Mouse (Mus musculus): ENCODE data around the gene Numbl. TPM values are rescaled to one million over a fixed set of nuclear protein-coding genes. Genes with fewer than 3 reads are reported as not detected.

The Numbl gene
- total RNA-seq (2021) = 10 to 100 TPM; 11.5 to 12.1 TPM

GRCm38 (mm10) chr7:27258205-27258899, at the start of gene Numbl:
Gene Numbl (plus strand): TSS chr7:27258433.
- DNase-seq = peak; percentile 95

GRCm38 (mm10) chr7:27212626-27213025, 45.6 kb upstream of the Numbl start:
- DNase-seq = no peak

- no peak for DNase-seq
These were observed 39.6 kb upstream of the Numbl start for GRCm38 (mm10) chr7:27218586-27218985.

GRCm38 (mm10) chr7:27219937-27220336, 38.3 kb upstream of the Numbl start:
- no peak for DNase-seq

- no peak for DNase-seq
These were observed 36.3 kb upstream of the Numbl start for GRCm38 (mm10) chr7:27221939-27222338.

- no peak for DNase-seq
These were observed 35.7 kb upstream of the Numbl start for GRCm38 (mm10) chr7:27222538-27222937.

GRCm38 (mm10) chr7:27224877-27225575, 33.2 kb upstream of the Numbl start:
- no peak for DNase-seq

GRCm38 (mm10) chr7:27227276-27227675, 31.0 kb upstream of the Numbl start:
- no peak for DNase-seq

- no peak for DNase-seq
These were observed 30.6 kb upstream of the Numbl start for GRCm38 (mm10) chr7:27227676-27228075.

- peak; percentile 91 for DNase-seq
These were observed 29.9 kb upstream of the Numbl start, which contains the start of gene Itpkc for GRCm38 (mm10) chr7:27228281-27228821. Gene Itpkc (minus strand): TSS chr7:27228661.

GRCm38 (mm10) chr7:27228865-27229264, 29.4 kb upstream of the Numbl start:
- DNase-seq = no peak

- no peak for DNase-seq
These were observed 27.5 kb upstream of the Numbl start for GRCm38 (mm10) chr7:27230781-27231180.

GRCm38 (mm10) chr7:27231693-27232331, 26.4 kb upstream of the Numbl start:
- DNase-seq = peak; percentile 45

- DNase-seq = peak; percentile 95
These were observed 25.4 kb upstream of the Numbl start, which contains the start of gene Coq8b for GRCm38 (mm10) chr7:27232781-27233281. Gene Coq8b (plus strand): TSS chr7:27233023.

- no peak for DNase-seq
These were observed 24.9 kb upstream of the Numbl start for GRCm38 (mm10) chr7:27233300-27233699.

GRCm38 (mm10) chr7:27235726-27236125, 22.5 kb upstream of the Numbl start:
- DNase-seq = no peak

GRCm38 (mm10) chr7:27237527-27237926, 20.7 kb upstream of the Numbl start:
- DNase-seq = no peak

- DNase-seq = no peak
These were observed 19.7 kb upstream of the Numbl start for GRCm38 (mm10) chr7:27238568-27238967.

- DNase-seq = no peak
These were observed 15.0 kb upstream of the Numbl start for GRCm38 (mm10) chr7:27243211-27243610.

GRCm38 (mm10) chr7:27244088-27244487, 14.1 kb upstream of the Numbl start:
- peak; percentile 29 for DNase-seq

- DNase-seq = peak; percentile 52
These were observed 9.1 kb upstream of the Numbl start for GRCm38 (mm10) chr7:27249146-27249545.

GRCm38 (mm10) chr7:27249928-27250327, 8.3 kb upstream of the Numbl start:
- DNase-seq = no peak

GRCm38 (mm10) chr7:27251946-27252345, 6.3 kb upstream of the Numbl start:
- DNase-seq = no peak

All from heart, postnatal 4 days (tissue).